Mouse (Mus musculus) megakaryocyte, embryonic 14.5 days (primary cell): Measurements from ENCODE around the gene Ttc7b.

ENCODE experiments used
- FLI1 ChIP-seq: IDR thresholded peaks from 2 replicates; pipeline ENCODE4 v1.6.1; 2012; ENCODE audit warnings: low read length, inconsistent platforms, mixed read lengths
- GATA1 ChIP-seq: IDR thresholded peaks from 3 replicates; pipeline ENCODE4 v1.6.1; 2012; ENCODE audit warnings: mixed read lengths, low read length, inconsistent platforms, borderline replicate concordance

DNA sequence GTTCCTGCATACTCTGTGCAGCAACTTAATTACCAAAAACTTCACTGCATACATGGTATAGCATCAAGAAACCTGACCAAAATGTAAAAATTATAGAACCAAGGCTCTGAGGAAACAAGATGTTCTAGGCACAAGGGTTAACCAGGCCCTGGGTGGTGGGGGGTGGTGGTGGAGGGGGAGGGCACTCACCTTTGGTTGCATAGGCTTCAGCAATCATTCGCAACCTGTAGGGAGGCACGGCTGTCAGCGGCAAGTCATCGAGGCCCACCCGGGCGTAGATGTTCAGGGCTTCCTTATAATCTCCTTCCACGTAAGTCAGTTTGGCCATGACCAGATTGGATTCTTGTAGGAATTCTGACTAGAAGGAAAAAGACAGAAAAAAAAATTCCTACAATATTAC lies 25.5 kb downstream of the Ttc7b start:
- TF ChIP-seq GATA1: no peak
- no peak for TF ChIP-seq FLI1
